Mouse (Mus musculus) lung, embryonic 16.5 days (tissue): ENCODE data around the gene Matn4. TPM values are rescaled to one million over a fixed set of nuclear protein-coding genes. Genes with fewer than 3 reads are reported as not detected.
"Not testable (repeated sequence)": the region's sequence is repeated elsewhere in the genome, so short reads cannot be mapped to it uniquely, and the experiment has no call there.

ENCODE experiments used
- ATAC-seq: fragments of 200-750 bp; cut with Nextera tagmentation; 2 replicates; pipeline ENCODE4 v1.8.0; 2017; ENCODE audit warnings: low read depth, mild to moderate bottlenecking, moderate library complexity
- H3K27ac ChIP-seq: fragments of 300-500 bp; sonication (generic); 2 replicates; pipeline ENCODE4 v1.5.1; 2014; ENCODE audit warnings: mild to moderate bottlenecking, control low read depth, low read length
- H3K27me3 ChIP-seq: fragments of 300-500 bp; sonication (generic); 2 replicates; pipeline ENCODE4 v1.6.1; 2014; ENCODE audit warnings: low read depth, low read length, mixed read lengths; ENCODE audit not compliant: control insufficient read depth, insufficient read depth
- H3K36me3 ChIP-seq: fragments of 300-500 bp; sonication (generic); 2 replicates; pipeline ENCODE4 v1.6.1; 2014; ENCODE audit warnings: low read length; ENCODE audit not compliant: control insufficient read depth, insufficient read depth
- H3K4me1 ChIP-seq: fragments of 300-500 bp; sonication (generic); replicated peaks from 2 replicates; pipeline ENCODE4 v1.6.1; 2014; ENCODE audit warnings: low read length, mixed read lengths; ENCODE audit not compliant: control insufficient read depth, insufficient read depth
- H3K4me2 ChIP-seq: fragments of 300-500 bp; sonication (generic); 2 replicates; pipeline ENCODE4 v1.6.1; 2014; ENCODE audit warnings: low read depth, low read length, control low read depth
- H3K4me3 ChIP-seq: fragments of 300-500 bp; sonication (generic); 2 replicates; pipeline ENCODE4 v1.5.1; 2014; ENCODE audit warnings: mild to moderate bottlenecking, low read length, control low read depth
- H3K9ac ChIP-seq: fragments of 300-500 bp; sonication (generic); 2 replicates; pipeline ENCODE4 v1.6.1; 2014; ENCODE audit warnings: low read length, control low read depth
- H3K9me3 ChIP-seq: fragments of 300-500 bp; sonication (generic); 2 replicates; pipeline ENCODE4 v1.6.1; 2016; ENCODE audit warnings: low read length; ENCODE audit not compliant: control insufficient read depth
- WGBS: fragments of 180-500 bp; shearing (Covaris S2); extraction: QIAGEN DNeasy Blood & Tissue Kit; methylation state at CpG from one replicate; pipeline ENCODE4 v1.1.7; 2014; 5-methylcytosine and 5-hydroxymethylcytosine counted together
- microRNA-seq: library from miRNA; unstranded; fragments of <30 nt; microRNA quantifications from one replicate; pipeline ENCODE4, GENCODE M21; 2016
- polyA plus RNA-seq: library from polyadenylated mRNA; unstranded; fragments of >200 nt; fragmentation: Nextera tagmentation; extraction: Ambion mirVana; gene quantifications from 2 replicates; pipeline ENCODE4 v1.2.1, GENCODE M21; 2015

Matn4 gene
- polyA plus RNA-seq, 1 experiment from 2014 or later, result 46.8 TPM

- Histone ChIP-seq H3K27me3 (no peaks in the 10 kb centered on the region), H3K36me3 (no peaks in the 10 kb centered on the region), H3K27ac (no peak overlapping the region), H3K9me3 (no peaks in the 10 kb centered on the region), H3K4me1 (no peaks in the 10 kb centered on the region), H3K9ac (no peak overlapping the region), H3K4me3 (no peak overlapping the region), H3K4me2 (no peak overlapping the region)
- ATAC-seq, result no peak
- WGBS, result 73% methylated on average over 3 of the region's 3 CpGs
These were observed 52.3 kb downstream of the Matn4 start for GRCm38 (mm10) chr2:164352697-164353096.

GRCm38 (mm10) chr2:164348980-164349379 is 56.0 kb downstream of the Matn4 start:
- WGBS, result 90% methylated on average over 3 of the region's 3 CpGs
- Histone ChIP-seq H3K4me2 (no peak overlapping the region), H3K9ac (no peak overlapping the region), H3K9me3 (no peaks in the 10 kb centered on the region), H3K27me3 (no peaks in the 10 kb centered on the region), H3K36me3 (no peaks in the 10 kb centered on the region), H3K4me1 (no peaks in the 10 kb centered on the region), H3K27ac (no peak overlapping the region), H3K4me3 (no peak overlapping the region)
- ATAC-seq, result no peak

- not testable (repeated sequence) for ATAC-seq, H3K9me3 ChIP-seq, H3K36me3 ChIP-seq, H3K27ac ChIP-seq, H3K4me1 ChIP-seq, H3K9ac ChIP-seq, H3K4me3 ChIP-seq, H3K27me3 ChIP-seq, H3K4me2 ChIP-seq
These were observed 57.3 kb downstream of the Matn4 start for GRCm38 (mm10) chr2:164347697-164348096.

- not testable (repeated sequence) for H3K9me3 ChIP-seq, H3K4me2 ChIP-seq, H3K36me3 ChIP-seq, H3K27me3 ChIP-seq, H3K4me3 ChIP-seq, H3K9ac ChIP-seq, H3K27ac ChIP-seq, H3K4me1 ChIP-seq, ATAC-seq
- 90% methylated on average over 1 of the region's 1 CpGs for WGBS
These were observed 61.2 kb downstream of the Matn4 start for GRCm38 (mm10) chr2:164343732-164344131.

Small RNA genes lying within 50 kb of the gene (microRNA-seq; reads per million reads assigned to microRNA genes)
- gene Mir7678, result not detected

Other genes with a start within 250 kb of the Matn4 start
- not detected in 2 replicates for gene Kcns1, start 234.0 kb downstream of the Matn4 start, polyA plus RNA-seq
- gene Wfdc5, start 222.4 kb downstream of the Matn4 start, polyA plus RNA-seq, result 0.16 TPM in 1 of 2 replicates, not detected in the other
- gene Wfdc12, start 214.6 kb downstream of the Matn4 start, polyA plus RNA-seq, result 0.34 TPM in 1 of 2 replicates, not detected in the other
- not detected in 2 replicates for gene Wfdc15a, start 205.0 kb downstream of the Matn4 start, polyA plus RNA-seq
- gene Wfdc15b, start 183.5 kb downstream of the Matn4 start, polyA plus RNA-seq, result 1.1 TPM in 1 of 2 replicates, not detected in the other
- not detected in 2 replicates for gene Svs2, start 166.7 kb downstream of the Matn4 start, polyA plus RNA-seq
- gene Svs3b, start 148.5 kb downstream of the Matn4 start, polyA plus RNA-seq, result not detected in 2 replicates
- gene Svs4, start 126.7 kb downstream of the Matn4 start, polyA plus RNA-seq, result not detected in 2 replicates
- not detected in 2 replicates for gene Svs3a, start 115.9 kb downstream of the Matn4 start, polyA plus RNA-seq
- gene Svs6, start 88.4 kb downstream of the Matn4 start, polyA plus RNA-seq, result not detected in 2 replicates
- gene Svs5, start 72.4 kb downstream of the Matn4 start, polyA plus RNA-seq, result not detected in 2 replicates
- gene Slpi, start 16.1 kb downstream of the Matn4 start, polyA plus RNA-seq, result 1.8 and 2.8 TPM in 2 replicates
- gene Rbpjl, start 2.0 kb downstream of the Matn4 start, polyA plus RNA-seq, result 16.8 and 21.9 TPM in 2 replicates
- 226 and 247 TPM in 2 replicates for gene Sdc4, start 38.7 kb upstream of the Matn4 start, polyA plus RNA-seq
- gene Sys1, start 51.8 kb upstream of the Matn4 start, polyA plus RNA-seq, result 59.9 and 62.3 TPM in 2 replicates
- gene Gm20458, start 55.8 kb upstream of the Matn4 start, polyA plus RNA-seq, result 7.9 and 15.2 TPM in 2 replicates
- not detected in 2 replicates for gene Trp53tg5, start 68.6 kb upstream of the Matn4 start, polyA plus RNA-seq
- gene Dbndd2, start 80.9 kb upstream of the Matn4 start, polyA plus RNA-seq, result 13.0 and 23.4 TPM in 2 replicates
- 62.0 and 63.2 TPM in 2 replicates for gene Pigt, start 92.4 kb upstream of the Matn4 start, polyA plus RNA-seq
- 486 and 558 TPM in 2 replicates for gene Wfdc2, start 157.3 kb upstream of the Matn4 start, polyA plus RNA-seq
- not detected in 2 replicates for gene Spint3, start 168.3 kb upstream of the Matn4 start, polyA plus RNA-seq
- gene Wfdc6a, start 180.3 kb upstream of the Matn4 start, polyA plus RNA-seq, result 0.92 and 1.4 TPM in 2 replicates
- gene Eppin, start 188.4 kb upstream of the Matn4 start, polyA plus RNA-seq, result not detected in 2 replicates
- gene Wfdc6b, start 208.4 kb upstream of the Matn4 start, polyA plus RNA-seq, result not detected in 2 replicates
- gene Wfdc8, start 208.5 kb upstream of the Matn4 start, polyA plus RNA-seq, result not detected in 2 replicates
- gene Wfdc16, start 233.6 kb upstream of the Matn4 start, polyA plus RNA-seq, result not detected in 2 replicates